Mouse (Mus musculus) CH12.LX (cell line): Measurements from ENCODE around the gene Hk2. TPM values are rescaled to one million over a fixed set of nuclear protein-coding genes. Genes with fewer than 3 reads are reported as not detected.
A peak's percentile ranks its signal among the peaks of the same experiment; 100 is the strongest.

Experiments
- DNase-seq: peaks from one replicate; pipeline ENCODE4 v3.0.0-alpha.2; 2013; ENCODE audit errors: extremely low read depth
- H3K27ac ChIP-seq: 2 replicates; pipeline ENCODE4 v1.5.1; 2012; ENCODE audit warnings: low read depth, mild to moderate bottlenecking, control low read depth, moderate library complexity; ENCODE audit not compliant: insufficient read depth
- H3K27me3 ChIP-seq: replicated peaks from 2 replicates; pipeline ENCODE3; 2012; ENCODE audit warnings: inconsistent platforms
- H3K36me3 ChIP-seq, 2 experiments: replicated peaks in 1 of 2; 2 replicates each; pipeline versions ENCODE3 to v1.6.1; 2012; ENCODE audit warnings: inconsistent platforms in 1 of 2, low read length in 1 of 2, mild to moderate bottlenecking in 1 of 2, mixed read lengths in 1 of 2, moderate library complexity in 1 of 2; ENCODE audit not compliant: control insufficient read depth in 1 of 2, insufficient read depth in 1 of 2
- H3K4me1 ChIP-seq, 2 experiments: 2 replicates each; pipeline ENCODE4 v1.6.1; 2012; ENCODE audit warnings: inconsistent platforms in 1 of 2, moderate library complexity in 1 of 2; ENCODE audit not compliant: insufficient read depth in 2 of 2, control insufficient read depth in 1 of 2
- H3K4me2 ChIP-seq: 2 replicates; pipeline ENCODE4 v1.6.1; 2012; ENCODE audit warnings: low read depth, mild to moderate bottlenecking, control low read depth; ENCODE audit not compliant: poor library complexity, insufficient read depth, severe bottlenecking
- H3K4me3 ChIP-seq, 3 experiments: fragments of 150-350 bp in 1 of 3; sonication (generic) in 1 of 3; replicated peaks in 1 of 3; 2 replicates each; pipeline versions ENCODE3 to v1.5.1; 2011 to 2012; ENCODE audit warnings: low read depth in 2 of 3, low read length in 2 of 3, mild to moderate bottlenecking in 2 of 3, moderate library complexity in 2 of 3, control low read depth in 1 of 3, improper control_type of control experiment in 1 of 3, inconsistent platforms in 1 of 3, mixed read lengths in 1 of 3; ENCODE audit not compliant: poor library complexity in 1 of 3
- H3K79me2 ChIP-seq: replicated peaks from 2 replicates; pipeline ENCODE4 v1.6.1; 2012; ENCODE audit warnings: mild to moderate bottlenecking, moderate library complexity; ENCODE audit not compliant: control insufficient read depth, poor library complexity, insufficient read depth, severe bottlenecking; ENCODE audit errors: extremely low read depth
- H3K9ac ChIP-seq: 2 replicates; pipeline ENCODE4 v1.6.1; 2012; ENCODE audit warnings: low read depth, mild to moderate bottlenecking, control low read depth, moderate library complexity; ENCODE audit not compliant: insufficient read depth
- H3K9me3 ChIP-seq: replicated peaks from 2 replicates; pipeline ENCODE3; 2012; ENCODE audit warnings: low read length, inconsistent platforms, mixed read lengths
- BHLHE40 ChIP-seq: IDR thresholded peaks from 2 replicates; pipeline ENCODE4 v1.6.1; 2011; ENCODE audit warnings: mild to moderate bottlenecking, low read depth, low read length, improper control_type of control experiment
- CHD1 ChIP-seq: IDR thresholded peaks from 2 replicates; pipeline ENCODE4 v1.6.1; 2012; ENCODE audit warnings: low read depth, low read length, improper control_type of control experiment, inconsistent platforms
- CTCF ChIP-seq, 2 experiments: IDR thresholded peaks in 1 of 2; conservative IDR thresholded peaks in 1 of 2; 2 replicates each; pipeline ENCODE4 v1.5.1; 2011 to 2012; ENCODE audit warnings: low read depth in 2 of 2, low read length in 2 of 2, improper control_type of control experiment in 1 of 2, inconsistent platforms in 1 of 2, mild to moderate bottlenecking in 1 of 2, moderate library complexity in 1 of 2
- E2F4 ChIP-seq: IDR thresholded peaks from 2 replicates; pipeline ENCODE4 v1.6.1; 2011; ENCODE audit warnings: low read depth, low read length, improper control_type of control experiment; ENCODE audit not compliant: insufficient replicate concordance
- ELF1 ChIP-seq: IDR thresholded peaks from 2 replicates; pipeline ENCODE4 v1.6.1; 2014; ENCODE audit warnings: low read depth, mild to moderate bottlenecking, inconsistent platforms, low read length, improper control_type of control experiment
- EP300 ChIP-seq: IDR thresholded peaks from 2 replicates; pipeline ENCODE4 v1.6.1; 2011; ENCODE audit warnings: low read length, improper control_type of control experiment
- ETS1 ChIP-seq: conservative IDR thresholded peaks from 2 replicates; pipeline ENCODE4 v1.6.1; 2012; ENCODE audit warnings: low read depth, mild to moderate bottlenecking, inconsistent platforms, low read length, improper control_type of control experiment, moderate library complexity
- HCFC1 ChIP-seq: IDR thresholded peaks from 2 replicates; pipeline ENCODE4 v1.6.1; 2012; ENCODE audit warnings: low read depth, mild to moderate bottlenecking, inconsistent platforms, low read length, improper control_type of control experiment
- JUND ChIP-seq: conservative IDR thresholded peaks from 2 replicates; pipeline ENCODE4 v1.6.1; 2011; ENCODE audit warnings: low read depth, low read length, improper control_type of control experiment
- KAT2A ChIP-seq: IDR thresholded peaks from 2 replicates; pipeline ENCODE4 v1.6.1; 2012; ENCODE audit warnings: low read length, improper control_type of control experiment, inconsistent platforms; ENCODE audit not compliant: insufficient replicate concordance
- MAFK ChIP-seq: IDR thresholded peaks from 2 replicates; pipeline ENCODE4 v1.6.1; 2011; ENCODE audit warnings: low read length, improper control_type of control experiment; ENCODE audit not compliant: insufficient replicate concordance
- MAZ ChIP-seq: IDR thresholded peaks from 2 replicates; pipeline ENCODE4 v1.6.1; 2012; ENCODE audit warnings: low read depth, mild to moderate bottlenecking, inconsistent platforms, low read length, improper control_type of control experiment, moderate library complexity
- MEF2A ChIP-seq: IDR thresholded peaks from 2 replicates; pipeline ENCODE4 v1.6.1; 2014; ENCODE audit warnings: low read depth, mild to moderate bottlenecking, inconsistent platforms, low read length, improper control_type of control experiment, borderline replicate concordance
- MXI1 ChIP-seq: IDR thresholded peaks from 2 replicates; pipeline ENCODE4 v1.6.1; 2011; ENCODE audit warnings: mild to moderate bottlenecking, low read depth, low read length, improper control_type of control experiment
- MYC ChIP-seq: IDR thresholded peaks from 2 replicates; pipeline ENCODE4 v1.6.1; 2011; ENCODE audit warnings: low read depth, mild to moderate bottlenecking, improper control_type of control experiment, low read length
- NELFE ChIP-seq: IDR thresholded peaks from 2 replicates; pipeline ENCODE4 v1.6.1; 2011; ENCODE audit warnings: low read depth, low read length, improper control_type of control experiment
- PAX5 ChIP-seq: IDR thresholded peaks from 2 replicates; pipeline ENCODE4 v1.6.1; 2012; ENCODE audit warnings: low read length, inconsistent platforms, mixed read lengths
- POLR2AphosphoS2 ChIP-seq: IDR thresholded peaks from 2 replicates; pipeline ENCODE4 v1.6.1; 2011; ENCODE audit warnings: low read depth, low read length, improper control_type of control experiment
- RAD21 ChIP-seq: IDR thresholded peaks from 2 replicates; pipeline ENCODE4 v1.6.1; 2011; ENCODE audit warnings: low read depth, mild to moderate bottlenecking, low read length, improper control_type of control experiment, moderate library complexity
- RCOR1 ChIP-seq: conservative IDR thresholded peaks from 2 replicates; pipeline ENCODE4 v1.6.1; 2012; ENCODE audit warnings: low read depth, mild to moderate bottlenecking, inconsistent platforms, low read length, improper control_type of control experiment
- SIN3A ChIP-seq: IDR thresholded peaks from 2 replicates; pipeline ENCODE4 v1.6.1; 2012; ENCODE audit warnings: low read length, improper control_type of control experiment, inconsistent platforms
- SMC3 ChIP-seq: IDR thresholded peaks from 2 replicates; pipeline ENCODE4 v1.6.1; 2011; ENCODE audit warnings: low read depth, low read length, improper control_type of control experiment
- TBP ChIP-seq: conservative IDR thresholded peaks from 2 replicates; pipeline ENCODE4 v1.6.1; 2011; ENCODE audit warnings: low read depth, low read length, improper control_type of control experiment
- TCF12 ChIP-seq: IDR thresholded peaks from 2 replicates; pipeline ENCODE4 v1.6.1; 2014; ENCODE audit warnings: low read depth, mild to moderate bottlenecking, inconsistent platforms, low read length, improper control_type of control experiment
- UBTF ChIP-seq: IDR thresholded peaks from 2 replicates; pipeline ENCODE4 v1.6.1; 2012; ENCODE audit warnings: low read depth, mild to moderate bottlenecking, inconsistent platforms, low read length, improper control_type of control experiment, moderate library complexity
- USF1 ChIP-seq: IDR thresholded peaks from 2 replicates; pipeline ENCODE4 v1.6.1; 2014; ENCODE audit warnings: low read depth, mild to moderate bottlenecking, inconsistent platforms, low read length, improper control_type of control experiment
- ZC3H11A ChIP-seq: IDR thresholded peaks from 2 replicates; pipeline ENCODE4 v1.6.1; 2012; ENCODE audit warnings: low read depth, mild to moderate bottlenecking, inconsistent platforms, low read length, improper control_type of control experiment
- ZKSCAN1 ChIP-seq: IDR thresholded peaks from 2 replicates; pipeline ENCODE4 v1.6.1; 2012; ENCODE audit warnings: low read depth, inconsistent platforms, low read length, improper control_type of control experiment, borderline replicate concordance
- ZMIZ1 ChIP-seq: IDR thresholded peaks from 2 replicates; pipeline ENCODE4 v1.6.1; 2012; ENCODE audit warnings: low read depth, mild to moderate bottlenecking, inconsistent platforms, low read length, improper control_type of control experiment
- ZNF384 ChIP-seq: IDR thresholded peaks from 2 replicates; pipeline ENCODE4 v1.6.1; 2012; ENCODE audit warnings: low read depth, low read length, improper control_type of control experiment, inconsistent platforms
- dilution Hi-C: fragments of 300-500 bp; cut with MboI; formaldehyde crosslinking; loops from 2 replicates; pipeline ENCODE4 v1.14.3; 2020; ENCODE audit warnings: low sequenced_read_pairs; ENCODE audit not compliant: extremely low pct_unique_long_range_greater_than_20kb, extremely low pct_ligation_motif_present
- in situ Hi-C: fragments of 300-500 bp; cut with MboI; formaldehyde crosslinking; loops from 3 replicates; pipeline ENCODE4 v1.14.3; 2019; ENCODE audit warnings: low sequenced_read_pairs, low pct_ligation_motif_present, low pct_unique_long_range_greater_than_20kb, mixed read lengths
- polyA plus RNA-seq: library from polyadenylated mRNA; unstranded; fragments of >175 nt; gene quantifications from 2 replicates; pipeline ENCODE4 v1.2.1, GENCODE M21; 2012; ENCODE audit warnings: low read depth; ENCODE audit not compliant: insufficient read length
- total RNA-seq, 2 experiments: library from RNA; depleted of rRNA; stranded (reverse); fragments of 300-350 nt in 1 of 2; fragments of >200 nt in 1 of 2; gene quantifications; 2 replicates each; pipeline ENCODE4 v1.2.3; 2012 to 2014

Hk2 gene
- total and polyA plus RNA-seq, 3 experiments: 64.2 to 149 (median 75.3) TPM

DNA sequence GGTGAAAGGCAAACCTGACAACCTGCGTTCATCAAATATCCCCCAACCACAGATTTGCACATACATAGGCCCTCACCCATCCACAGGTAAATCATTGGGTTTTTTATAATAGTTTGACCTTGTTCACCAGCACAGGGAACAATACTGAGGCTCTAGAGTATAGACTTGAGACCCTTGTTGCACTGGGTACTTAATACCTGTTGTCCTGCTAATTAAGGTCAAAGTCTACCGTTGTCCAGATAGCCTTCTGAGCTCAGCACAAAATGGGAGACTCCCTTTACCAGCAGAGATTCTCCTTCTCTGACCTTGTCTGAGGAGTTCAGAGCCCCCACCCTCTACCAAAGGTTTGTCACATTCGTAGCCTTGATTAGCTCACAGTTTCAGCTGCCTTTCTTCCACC lies 70.5 kb downstream of the Hk2 start:
- Histone ChIP-seq H3K9ac (no peak overlapping the region), H3K27me3 (no peaks in the 10 kb centered on the region)
- in situ Hi-C loops (loop anchor here (25.0 kb wide), 1 partner anchor 741 kb away; the partner anchor contains the start of gene Mrpl19), dilution Hi-C loops (no loop called here)
- TF ChIP-seq SIN3A (no peak), E2F4 (no peak), CHD1 (no peak), USF1 (no peak), ZC3H11A (no peak), TCF12 (no peak), ELF1 (no peak), POLR2AphosphoS2 (no peak)
- TF ChIP-seq, all 38 proteins: peak for 0
- Histone ChIP-seq H3K79me2 (no peaks in the 10 kb centered on the region), H3K4me2 (no peak overlapping the region), H3K27ac (no peak overlapping the region), H3K4me3 (no peak overlapping the region), H3K4me1 (peaks cover 0 to 30% of the 10 kb centered on the region in 2 experiments; a peak in 2 of 4 replicates), H3K9me3 (peaks cover 3% of the 10 kb centered on the region), H3K36me3 (no peaks in the 10 kb centered on the region)
- no peak for DNase-seq

- peak; percentile 90 for DNase-seq
- H3K36me3 ChIP-seq: no peaks in the 10 kb centered on the region
- in situ Hi-C loops: loop anchor here (25.0 kb wide), 1 partner anchor 740 kb away; the partner anchor contains the start of gene Mrpl19
- peaks cover 0 to 27% of the 10 kb centered on the region in 2 experiments; a peak in 2 of 4 replicates for H3K4me1 ChIP-seq
- H3K79me2 ChIP-seq: no peaks in the 10 kb centered on the region
- H3K4me3 ChIP-seq: no peak overlapping the region
- H3K27ac ChIP-seq: no peak overlapping the region
- peak overlapping the region; percentile 34; the same call in 1 of the 2 replicates for H3K4me2 ChIP-seq
- H3K27me3 ChIP-seq: no peaks in the 10 kb centered on the region
- dilution Hi-C loops: no loop called here
- H3K9me3 ChIP-seq: peaks cover 3% of the 10 kb centered on the region
- H3K9ac ChIP-seq: no peak overlapping the region
- no peak for TF ChIP-seq ETS1
- peak; percentile 25; the same call in 1 of the 2 replicates for TF ChIP-seq ZC3H11A
- 0 out of 2 replicates have a peak, but pooled peaks have one; percentile 21 for TF ChIP-seq RCOR1
- TF ChIP-seq ZMIZ1: no peak
- TF ChIP-seq ELF1: peak; percentile 24; the same call in 1 of the 2 replicates
- TF ChIP-seq TCF12: no peak
- TF ChIP-seq NELFE: no peak
- TF ChIP-seq USF1: peak; percentile 76
- no peak for TF ChIP-seq CHD1
- no peak for TF ChIP-seq HCFC1
- TF ChIP-seq E2F4: no peak
- peak; percentile 49 to 94 for TF ChIP-seq CTCF (conservative IDR thresholded peaks at IDR 0.05 in 1 of 2, IDR thresholded peaks at IDR 0.05 in 1 of 2; ENCODE audit: low read depth in 2 of 2, low read length in 2 of 2)
- peak; percentile 92 for TF ChIP-seq BHLHE40
- peak; percentile 98 for TF ChIP-seq UBTF
- TF ChIP-seq ZKSCAN1: no peak
- peak; percentile 47 for TF ChIP-seq SIN3A
- TF ChIP-seq KAT2A: no peak
- no peak for TF ChIP-seq MAZ
- 0 out of 2 replicates have a peak, but pooled peaks have one; percentile 19 for TF ChIP-seq MAFK
- peak; percentile 100 for TF ChIP-seq MYC
- TF ChIP-seq MXI1: peak; percentile 96
- TF ChIP-seq MEF2A: peak; percentile 46; the same call in 1 of the 2 replicates
- no peak for TF ChIP-seq PAX5
- no peak for TF ChIP-seq POLR2AphosphoS2
- TF ChIP-seq SMC3: peak; percentile 93
- TF ChIP-seq RAD21: peak; percentile 92
- TF ChIP-seq ZNF384: no peak
- TF ChIP-seq JUND: no peak
- TF ChIP-seq EP300: no peak
- peak; percentile 96 for TF ChIP-seq TBP
These were observed 71.6 kb downstream of the Hk2 start for GRCm38 (mm10) chr6:82702593-82703017.
